Comparison of ENCODE assay signal across 27 mouse cellular contexts in the genomic region with DNA sequence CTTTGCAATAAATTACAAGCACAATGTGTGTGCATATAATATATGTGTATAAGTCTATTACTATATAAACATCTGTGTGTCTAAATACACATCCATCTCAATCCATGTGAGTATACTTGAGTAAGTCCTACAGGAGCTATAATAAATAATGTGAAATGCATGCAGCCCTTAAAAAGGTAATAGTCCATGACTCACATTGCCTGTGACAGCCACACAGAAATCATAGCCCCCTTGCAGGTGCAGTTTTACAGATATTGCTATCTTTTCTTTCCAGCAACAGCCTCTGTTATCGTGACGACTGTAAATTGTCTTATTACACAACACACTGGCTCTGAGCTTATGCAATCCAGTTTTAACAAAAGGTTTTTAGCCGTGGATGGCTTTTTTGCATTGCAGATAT.
DNase-seq lines count a peak whose midpoint lies in the region; ATAC-seq and TF ChIP-seq lines count a peak whose summit lies in the region.
"Had no signal": no experiment of that assay in that cellular context is flagged by ENCODE, and none has a peak within 500 bp of the region (broad histone marks: within the 10 kb centered on the region; RNA-seq: fewer than 3 reads in every experiment).

No protein-coding gene starts in this region.

- H3K27ac ChIP-seq in hindbrain, embryonic 16.5 days (ENCODE audit: low read depth, low read length), result no peak overlapping the region
- H3K27ac ChIP-seq in hindbrain, embryonic 14.5 days, result no peak overlapping the region
- H3K27ac ChIP-seq in MEL (ENCODE audit: control insufficient read depth, low read depth, low read length), result no peak overlapping the region
- no peak overlapping the region for H3K27ac ChIP-seq in neural tube, embryonic 14.5 days (ENCODE audit: low read depth, low read length)
- H3K27ac ChIP-seq: embryonic facial prominence, embryonic 10.5 days; embryonic facial prominence, embryonic 13.5 days; forebrain, embryonic 12.5 days; forebrain, embryonic 15.5 days; heart, adult 2 months; heart, embryonic 10.5 days; heart, embryonic 13.5 days; hindbrain, embryonic 12.5 days had no signal

- no peaks in the 10 kb centered on the region for H3K27me3 ChIP-seq in hindbrain, embryonic 16.5 days (replicated peaks; ENCODE audit: control insufficient read depth, insufficient read depth, low read length)
- no peaks in the 10 kb centered on the region for H3K27me3 ChIP-seq in hindbrain, embryonic 14.5 days (ENCODE audit: control insufficient read depth, insufficient read depth, low read length)
- peaks cover 0 to 3% of the 10 kb centered on the region in 2 experiments; a peak in 1 of 4 replicates for H3K27me3 ChIP-seq in MEL (ENCODE audit: control insufficient read depth in 1 of 2, insufficient read depth in 2 of 2, low read length in 2 of 2)
- H3K27me3 ChIP-seq in neural tube, embryonic 14.5 days (ENCODE audit: control insufficient read depth, insufficient read depth, low read length), result no peaks in the 10 kb centered on the region
- H3K27me3 ChIP-seq: CH12.LX; embryonic facial prominence, embryonic 13.5 days; forebrain, embryonic 12.5 days; forebrain, embryonic 15.5 days; heart, embryonic 13.5 days; hindbrain, embryonic 12.5 days had no signal

- H3K4me1 ChIP-seq in hindbrain, embryonic 16.5 days (ENCODE audit: control insufficient read depth, insufficient read depth, low read depth, low read length), result no peaks in the 10 kb centered on the region
- no peaks in the 10 kb centered on the region for H3K4me1 ChIP-seq in hindbrain, embryonic 14.5 days (replicated peaks; ENCODE audit: control insufficient read depth, insufficient read depth, low read length)
- no peaks in the 10 kb centered on the region for H3K4me1 ChIP-seq in MEL (ENCODE audit: control insufficient read depth in 1 of 2, insufficient read depth in 2 of 2, low read length in 2 of 2)
- H3K4me1 ChIP-seq in neural tube, embryonic 14.5 days (ENCODE audit: control insufficient read depth, insufficient read depth, low read length), result no peaks in the 10 kb centered on the region
- H3K4me1 ChIP-seq: embryonic facial prominence, embryonic 10.5 days; embryonic facial prominence, embryonic 13.5 days; forebrain, embryonic 12.5 days; forebrain, embryonic 15.5 days; heart, embryonic 10.5 days; heart, embryonic 13.5 days; hindbrain, embryonic 12.5 days had no signal

- H3K9ac ChIP-seq in hindbrain, embryonic 16.5 days (ENCODE audit: low read depth, low read length), result no peak overlapping the region
- H3K9ac ChIP-seq in hindbrain, embryonic 14.5 days, result no peak overlapping the region
- no peak overlapping the region for H3K9ac ChIP-seq in MEL (ENCODE audit: control insufficient read depth, low read depth, low read length, poor library complexity, severe bottlenecking)
- no peak overlapping the region for H3K9ac ChIP-seq in neural tube, embryonic 14.5 days (replicated peaks; ENCODE audit: low read depth, low read length)
- H3K9ac ChIP-seq: embryonic facial prominence, embryonic 13.5 days; forebrain, embryonic 12.5 days; forebrain, embryonic 15.5 days; heart, embryonic 13.5 days; hindbrain, embryonic 12.5 days had no signal

- no peaks in the 10 kb centered on the region for H3K79me2 ChIP-seq in MEL (ENCODE audit: control insufficient read depth, insufficient read depth, low read length, poor library complexity)

- H3K4me2 ChIP-seq in hindbrain, embryonic 16.5 days (ENCODE audit: low read length), result no peak overlapping the region
- H3K4me2 ChIP-seq in hindbrain, embryonic 14.5 days (replicated peaks), result no peak overlapping the region
- H3K4me2 ChIP-seq in neural tube, embryonic 14.5 days (ENCODE audit: low read depth, low read length), result no peak overlapping the region
- H3K4me2 ChIP-seq: embryonic facial prominence, embryonic 13.5 days; forebrain, embryonic 12.5 days; forebrain, embryonic 15.5 days; heart, embryonic 13.5 days; hindbrain, embryonic 12.5 days had no signal

- no peak overlapping the region for H3K4me3 ChIP-seq in hindbrain, embryonic 16.5 days (ENCODE audit: low read length)
- no peak overlapping the region for H3K4me3 ChIP-seq in hindbrain, embryonic 14.5 days (replicated peaks; ENCODE audit: low read length)
- H3K4me3 ChIP-seq in MEL (ENCODE audit: control insufficient read depth in 1 of 2, insufficient read depth in 1 of 2, low read depth in 2 of 2, low read length in 2 of 2), result no peak overlapping the region
- H3K4me3 ChIP-seq in neural tube, embryonic 14.5 days (ENCODE audit: low read depth, low read length), result no peak overlapping the region
- H3K4me3 ChIP-seq: embryonic facial prominence, embryonic 10.5 days; embryonic facial prominence, embryonic 13.5 days; erythroblast, embryonic 14.5 days; forebrain, embryonic 12.5 days; forebrain, embryonic 15.5 days; heart, adult 2 months; heart, embryonic 10.5 days; heart, embryonic 13.5 days; hindbrain, embryonic 12.5 days had no signal

- H3K36me3 ChIP-seq in hindbrain, embryonic 16.5 days (ENCODE audit: control insufficient read depth, insufficient read depth, low read length), result no peaks in the 10 kb centered on the region
- H3K36me3 ChIP-seq in hindbrain, embryonic 14.5 days (replicated peaks; ENCODE audit: control insufficient read depth, insufficient read depth), result no peaks in the 10 kb centered on the region
- H3K36me3 ChIP-seq in MEL (ENCODE audit: control insufficient read depth in 1 of 2, insufficient read depth in 2 of 2, low read length in 2 of 2), result no peaks in the 10 kb centered on the region
- no peaks in the 10 kb centered on the region for H3K36me3 ChIP-seq in neural tube, embryonic 14.5 days (ENCODE audit: control insufficient read depth, insufficient read depth, low read length)
- H3K36me3 ChIP-seq: embryonic facial prominence, embryonic 10.5 days; embryonic facial prominence, embryonic 13.5 days; forebrain, embryonic 12.5 days; forebrain, embryonic 15.5 days; G1E; heart, embryonic 10.5 days; heart, embryonic 13.5 days; hindbrain, embryonic 12.5 days had no signal

- peak; percentile 48; the same call in 1 of the 2 replicates for ATAC-seq in hindbrain, embryonic 16.5 days
- ATAC-seq in hindbrain, embryonic 14.5 days (ENCODE audit: low FRiP score), result no peak
- peak; percentile 87 for ATAC-seq in neural tube, embryonic 14.5 days (ENCODE audit: low read depth)
- ATAC-seq: activated CD4-positive, CD25-positive, alpha-beta regulatory T cell, adult 4 months; forebrain, embryonic 15.5 days had no signal

- no peak for TF ChIP-seq POLR2A in MEL (IDR thresholded peaks at IDR 0.05; ENCODE audit: control insufficient read depth in 1 of 2, insufficient read depth in 1 of 2, low read depth in 1 of 2, low read length in 2 of 2, poor library complexity in 1 of 2)
- TF ChIP-seq POLR2A in brain, embryonic 14.5 days (IDR thresholded peaks at IDR 0.05; ENCODE audit: borderline replicate concordance, extremely low read depth, insufficient read depth, insufficient read length, poor library complexity, severe bottlenecking), result no peak

- TF ChIP-seq CTCF in MEL (IDR thresholded peaks at IDR 0.05 in 2 of 3, conservative IDR thresholded peaks at IDR 0.05 in 1 of 3; ENCODE audit: control insufficient read depth in 1 of 3, insufficient read depth in 1 of 3, low read depth in 2 of 3, low read length in 3 of 3, poor library complexity in 1 of 3, severe bottlenecking in 1 of 3), result no peak
- TF ChIP-seq CTCF in brain, embryonic 14.5 days (IDR thresholded peaks at IDR 0.05; ENCODE audit: borderline replicate concordance, extremely low read depth, insufficient read depth, insufficient read length), result no peak

- WGBS in hindbrain, embryonic 16.5 days, result 68% methylated on average over 3 of the region's 3 CpGs
- 66% methylated on average over 3 of the region's 3 CpGs for WGBS in hindbrain, embryonic 14.5 days
- 50% methylated on average over 3 of the region's 3 CpGs for WGBS in neural tube, embryonic 14.5 days

- peak; percentile 30 to 55; a peak in 3 of 4 replicates for TF ChIP-seq EP300 in MEL (IDR thresholded peaks at IDR 0.05; ENCODE audit: low read depth in 1 of 2, low read length in 2 of 2)

- TF ChIP-seq RAD21 in MEL (IDR thresholded peaks at IDR 0.05; ENCODE audit: low read depth, low read length), result no peak

- H3K9me3 ChIP-seq in hindbrain, embryonic 16.5 days (ENCODE audit: control insufficient read depth, low read length), result no peaks in the 10 kb centered on the region
- H3K9me3 ChIP-seq in hindbrain, embryonic 14.5 days (ENCODE audit: control insufficient read depth, low read length), result no peaks in the 10 kb centered on the region
- H3K9me3 ChIP-seq in MEL (replicated peaks; ENCODE audit: insufficient read depth, low read length), result no peaks in the 10 kb centered on the region
- H3K9me3 ChIP-seq in neural tube, embryonic 14.5 days (ENCODE audit: control insufficient read depth, low read length), result no peaks in the 10 kb centered on the region
- H3K9me3 ChIP-seq: embryonic facial prominence, embryonic 10.5 days; embryonic facial prominence, embryonic 13.5 days; forebrain, embryonic 12.5 days; forebrain, embryonic 15.5 days; G1E; heart, embryonic 10.5 days; heart, embryonic 13.5 days; hindbrain, embryonic 12.5 days had no signal

- no peak for DNase-seq in hindbrain, embryonic 14.5 days (ENCODE audit: low spot score)
- peak; percentile 23 for DNase-seq in MEL (ENCODE audit: low read depth, low spot score)
- peak; percentile 4 for DNase-seq in brain, embryonic 14.5 days (ENCODE audit: low read depth)
- no peak for DNase-seq in cerebellum, postnatal 4 days (ENCODE audit: low spot score in 2 of 2)
- no peak for DNase-seq in spleen, adult 12 weeks (ENCODE audit: low spot score)
- DNase-seq: adrenal gland, adult 8-10 months; adrenal gland, postnatal 25 days; B cell, adult 2 months; cerebellum, adult 18-20 months; cerebellum, adult 9-10 months; cerebellum, postnatal 14 days; gastrocnemius, postnatal 25 days; heart, adult 2 months; kidney, adult 11 months had no signal

TF ChIP-seq in MEL, 35 proteins besides CTCF, POLR2A, EP300 and RAD21 (continues in another document):
- TF ChIP-seq USF2 (IDR thresholded peaks at IDR 0.05; ENCODE audit: borderline replicate concordance in 1 of 2, insufficient read depth in 1 of 2, low read depth in 1 of 2, low read length in 2 of 2) (no peak), CHD2 (IDR thresholded peaks at IDR 0.05; ENCODE audit: low read length) (no peak), ZC3H11A (IDR thresholded peaks at IDR 0.05; ENCODE audit: low read depth, low read length) (no peak), HCFC1 (IDR thresholded peaks at IDR 0.05; ENCODE audit: low read depth, low read length) (no peak), USF1 (IDR thresholded peaks at IDR 0.05; ENCODE audit: low read depth, low read length) (no peak), GATA1 (IDR thresholded peaks at IDR 0.05; ENCODE audit: low read depth, low read length) (no peak), TBP (IDR thresholded peaks at IDR 0.05; ENCODE audit: low read depth, low read length) (no peak), TAL1 (IDR thresholded peaks at IDR 0.05; ENCODE audit: low read length) (peak; percentile 38), MXI1 (IDR thresholded peaks at IDR 0.05; ENCODE audit: low read depth, low read length) (no peak), MYC (IDR thresholded peaks at IDR 0.05; ENCODE audit: low read depth, low read length) (no peak), BHLHE40 (IDR thresholded peaks at IDR 0.05; ENCODE audit: borderline replicate concordance, low read depth, low read length) (no peak), TCF12 (IDR thresholded peaks at IDR 0.05; ENCODE audit: low read depth, low read length) (peak; percentile 75; the same call in 1 of the 2 replicates)

Comparison
In these comparisons a context has a peak if more than half of its experiments do, and no peak if none do; other contexts are left out.
1. DNase-seq: peak in MEL (single experiment) and brain, embryonic 14.5 days (single experiment); none in hindbrain, embryonic 14.5 days (single experiment), cerebellum, postnatal 4 days (0 of 2) and spleen, adult 12 weeks (single experiment).